Mouse (Mus musculus): ENCODE measurements at regions not wholly inside any gene's neighbourhood (a gene's known extent, or its start where the extent isn't known, plus 50 kb on each side); places are given as distances from the start of the nearest gene placed in this dataset.

DNA sequence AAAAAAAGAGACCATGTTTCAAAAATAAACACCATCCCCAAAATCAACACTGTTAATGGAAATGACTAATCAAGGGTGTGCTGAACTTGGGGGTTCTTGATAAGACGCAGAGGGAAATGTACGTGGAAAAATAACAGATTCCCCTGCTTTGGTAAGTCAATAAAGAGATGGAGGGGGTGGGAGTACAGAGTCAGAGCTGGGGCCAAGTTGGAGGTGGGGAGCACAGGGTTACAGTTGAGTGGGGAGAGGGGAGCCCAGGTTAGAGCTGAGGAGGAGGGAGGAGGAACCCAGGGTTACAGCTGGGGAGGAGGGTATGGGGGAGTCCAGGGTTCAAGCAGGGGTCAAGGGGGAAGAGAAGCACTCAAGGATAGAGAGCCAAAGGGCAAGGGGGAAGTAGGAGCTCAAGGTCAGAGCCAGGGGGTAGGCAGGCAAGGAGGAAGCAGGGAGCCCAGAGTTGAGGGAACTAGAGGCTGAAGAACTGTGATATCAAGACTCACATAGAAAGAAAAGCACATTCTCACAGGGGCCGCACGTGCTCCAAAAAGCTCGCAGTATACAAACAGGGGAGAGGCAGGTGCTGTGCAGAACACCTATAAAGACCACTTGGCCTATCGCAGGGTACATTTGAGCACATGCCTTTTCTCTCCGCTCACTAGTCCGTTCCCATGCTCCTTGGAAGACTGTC lies 246.4 kb downstream of the Sox9 start:
- DNase-seq (ENCODE audit: low spot score in 2 of 2): no peak

DNA sequence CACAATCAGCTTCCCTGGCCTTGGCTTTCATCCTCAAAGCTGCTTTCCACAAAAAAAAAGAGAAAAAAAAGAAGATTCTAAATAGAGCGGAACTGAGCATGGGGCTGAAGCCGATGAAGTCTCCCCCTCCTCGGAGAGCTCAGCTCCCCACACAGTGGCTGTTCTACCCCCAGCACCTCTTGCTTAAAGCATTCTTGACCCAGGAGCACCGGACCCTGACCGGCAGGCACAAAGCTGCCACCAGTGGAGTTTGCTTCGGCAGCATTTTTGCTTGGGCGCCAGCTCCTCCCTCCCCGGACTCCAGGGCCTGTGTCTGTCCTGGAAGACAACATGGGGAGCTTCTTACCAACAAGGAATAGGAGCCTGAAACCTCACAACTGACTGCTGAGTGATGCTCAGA lies 249.4 kb downstream of the Sox9 start:
- DNase-seq (ENCODE audit: low spot score in 2 of 2): no peak

DNA sequence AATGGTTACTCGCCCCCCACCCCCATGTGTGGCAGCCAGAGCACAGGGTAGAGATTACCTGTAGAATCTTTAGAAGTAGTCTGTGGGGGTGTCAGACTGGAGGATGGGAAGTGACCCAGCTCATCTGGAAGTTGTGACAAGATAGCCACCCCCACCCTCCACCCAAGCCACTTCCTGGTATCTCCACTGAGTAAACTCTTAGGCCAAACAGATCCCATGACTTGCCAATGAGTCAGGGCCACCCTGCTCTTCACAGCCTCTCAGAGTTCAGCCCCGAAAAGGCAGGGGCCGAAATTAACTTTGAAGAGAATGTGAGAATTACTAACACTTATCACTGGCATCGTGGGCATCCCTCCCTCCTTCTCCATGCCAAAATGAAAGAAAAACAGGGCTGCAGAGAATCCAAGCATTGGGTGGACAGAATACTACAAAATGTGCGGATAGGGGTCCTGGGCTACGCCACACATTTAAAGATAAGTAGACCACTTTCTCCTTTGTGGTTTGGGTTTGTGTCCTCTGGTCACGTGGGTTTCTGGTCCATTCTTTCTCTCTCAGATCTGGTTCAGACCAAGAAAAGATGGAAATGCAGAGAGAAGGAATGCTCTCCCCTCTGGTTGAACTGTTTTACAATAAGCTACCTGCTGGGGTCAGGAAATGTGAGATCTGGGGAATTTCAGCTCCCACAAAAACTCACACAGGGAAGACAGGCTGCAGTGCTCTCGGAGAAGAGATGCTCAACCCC lies 250.6 kb downstream of the Sox9 start:
- no peak for DNase-seq (ENCODE audit: low spot score in 2 of 2)

DNA sequence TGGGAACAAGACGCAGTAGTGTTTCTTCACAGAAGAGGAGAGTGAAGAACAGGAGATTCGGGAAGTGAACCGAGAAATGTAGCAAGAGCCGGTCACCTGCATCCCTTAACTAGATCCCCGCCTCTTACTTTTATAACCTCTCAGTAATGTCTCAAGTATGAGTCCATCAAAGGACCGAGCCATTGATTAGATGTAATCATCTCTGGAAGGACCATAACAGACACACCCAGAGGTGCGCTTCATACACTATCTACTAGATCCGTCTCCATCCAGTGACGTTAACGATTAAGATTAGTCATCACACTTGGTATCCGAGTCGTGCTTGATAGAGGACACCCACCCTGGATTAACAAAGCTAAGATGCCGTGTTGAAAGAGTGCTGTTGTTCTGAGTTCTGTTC lies 252.9 kb downstream of the Sox9 start:
- DNase-seq (ENCODE audit: low spot score in 2 of 2): no peak

DNA sequence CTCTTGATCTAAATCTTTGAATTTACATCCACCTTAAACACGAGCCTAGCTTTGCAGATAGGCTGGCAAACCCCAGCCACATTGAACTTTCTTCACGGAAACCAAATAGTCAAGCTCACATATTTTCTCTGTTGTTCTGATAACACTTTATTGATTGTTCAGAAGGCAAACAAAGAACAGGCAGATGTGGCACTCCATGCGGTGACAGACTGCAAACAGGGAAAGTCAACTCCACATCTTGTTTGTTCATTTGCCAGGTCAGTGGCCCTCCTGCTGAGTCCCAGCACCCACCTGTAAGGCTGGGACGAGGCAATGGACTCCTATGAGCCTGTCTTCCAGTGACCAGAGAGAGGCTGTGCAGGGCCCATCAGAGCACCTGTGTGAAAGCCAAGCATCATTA lies 255.7 kb downstream of the Sox9 start:
- no peak for DNase-seq (ENCODE audit: low spot score in 2 of 2)

DNA sequence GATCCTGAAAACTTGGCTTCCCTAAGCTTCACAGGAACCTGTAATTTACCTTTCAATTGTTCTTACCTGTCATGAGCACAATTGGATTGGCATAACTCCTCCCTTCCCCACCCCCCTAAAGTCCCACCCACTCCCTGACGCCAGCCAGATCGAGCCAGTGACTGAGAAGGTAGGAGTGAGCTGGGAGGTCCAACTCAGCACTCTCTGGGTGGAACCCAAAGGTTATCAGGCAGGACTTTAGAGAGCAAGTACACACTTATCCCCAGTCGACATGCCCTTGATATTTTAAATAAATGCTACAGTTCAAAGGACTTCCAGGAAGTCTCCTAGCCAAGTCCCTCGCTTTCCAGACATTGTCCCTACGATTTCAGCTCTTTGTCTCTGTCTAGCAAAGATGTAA lies 260.7 kb downstream of the Sox9 start:
- no peak for DNase-seq (ENCODE audit: low spot score in 2 of 2)

DNA sequence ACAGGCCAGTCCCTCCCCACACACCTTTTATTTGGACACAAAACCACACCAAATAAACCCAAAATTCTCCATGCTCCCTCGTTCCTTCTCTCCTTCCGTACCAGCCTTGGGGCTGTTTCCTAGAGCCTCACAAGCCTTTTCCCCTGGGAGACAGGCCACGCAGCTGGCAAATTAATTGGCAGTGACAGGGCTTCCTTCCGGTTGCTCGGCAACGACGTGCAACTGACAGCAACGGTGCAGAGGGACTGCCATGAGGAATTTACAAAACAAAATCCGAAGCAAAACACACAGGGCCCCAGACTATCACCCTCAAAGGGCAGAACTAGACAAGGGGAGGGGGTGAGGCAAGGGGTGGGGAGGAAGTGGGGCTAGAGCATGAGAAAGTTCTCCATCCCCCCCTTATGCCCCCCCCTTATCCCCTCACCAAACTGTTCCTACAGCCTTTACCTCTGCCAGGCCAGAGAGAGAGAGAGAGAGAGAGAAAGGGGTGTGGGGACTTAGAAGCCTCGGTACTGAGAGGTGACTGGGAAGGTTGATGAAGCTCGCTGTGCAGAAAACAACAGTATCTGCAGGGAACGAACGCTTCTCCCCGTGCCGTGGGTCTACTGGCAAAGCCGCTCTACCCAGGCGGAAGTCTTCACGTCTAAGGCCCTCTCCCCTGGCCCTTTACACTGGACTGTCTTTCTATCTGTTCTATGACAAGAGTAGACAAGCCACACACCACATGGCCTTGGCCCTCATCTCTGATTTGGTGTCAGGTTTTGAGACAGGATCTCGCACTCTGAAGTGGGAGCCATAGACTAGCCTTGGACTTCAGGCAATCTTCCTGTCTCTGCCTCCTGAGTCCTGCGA lies 264.4 kb downstream of the Sox9 start:
- no peak for DNase-seq (ENCODE audit: low spot score in 2 of 2)

DNA sequence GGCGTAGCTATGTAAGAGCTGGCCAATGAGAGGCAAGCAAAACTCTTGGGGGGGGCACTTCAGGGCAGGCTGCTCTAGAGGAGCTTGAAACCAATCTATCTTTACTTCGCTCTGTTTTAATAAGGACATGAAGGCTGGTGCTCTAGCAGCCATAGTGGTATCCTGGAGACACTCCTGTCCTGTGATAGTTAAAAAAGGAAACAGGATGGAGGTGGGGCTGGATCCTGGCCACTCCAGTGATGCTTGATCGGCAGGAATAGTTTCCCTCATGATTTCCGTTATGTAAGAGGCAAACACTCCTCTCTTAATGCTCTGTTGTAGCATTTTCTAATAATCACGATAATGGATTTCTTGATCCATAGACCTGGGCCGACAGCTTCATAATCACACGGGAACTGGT lies 266.1 kb downstream of the Sox9 start:
- DNase-seq (ENCODE audit: low spot score in 2 of 2): no peak

DNA sequence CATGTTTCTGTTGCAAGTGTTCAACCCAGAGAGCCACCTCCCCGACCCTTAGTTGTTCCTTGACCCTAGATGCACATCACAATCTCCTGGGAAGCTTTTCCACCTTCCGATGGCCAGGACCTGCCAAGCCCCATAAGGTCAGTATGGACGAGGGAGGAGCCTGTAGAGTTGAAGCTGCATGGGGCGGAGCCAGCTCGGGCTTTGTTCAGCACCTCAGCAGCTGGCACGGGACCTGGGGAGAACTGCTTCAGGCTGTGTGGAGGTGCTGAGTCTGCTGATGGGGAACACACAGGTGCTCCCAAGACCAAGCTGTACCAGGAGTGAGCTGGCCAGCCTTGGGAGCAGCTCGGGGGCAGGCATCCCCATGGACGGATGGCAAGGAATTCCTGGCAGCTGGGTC lies 267.6 kb downstream of the Sox9 start:
- no peak for DNase-seq (ENCODE audit: low spot score in 2 of 2)

DNA sequence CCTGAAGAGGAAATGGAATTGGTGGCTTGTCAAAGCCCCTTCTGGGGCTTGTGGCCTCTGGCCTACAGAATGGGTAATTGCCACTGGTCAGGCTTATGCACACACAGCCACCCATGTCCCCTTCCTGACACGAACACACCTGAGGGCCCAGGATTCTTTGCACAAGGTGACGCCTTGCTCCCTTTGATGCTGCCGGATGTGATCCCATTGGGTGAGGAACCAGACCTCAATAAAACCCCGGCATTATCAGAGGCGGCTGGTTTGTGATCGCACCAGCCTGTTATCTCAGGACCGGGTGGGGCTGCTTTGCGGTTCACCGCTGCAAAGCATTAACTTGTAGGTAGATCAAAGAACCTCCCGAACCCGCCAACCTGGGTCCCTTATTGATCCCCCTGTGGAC lies 270.5 kb downstream of the Sox9 start:
- DNase-seq (ENCODE audit: low spot score in 2 of 2): no peak

DNA sequence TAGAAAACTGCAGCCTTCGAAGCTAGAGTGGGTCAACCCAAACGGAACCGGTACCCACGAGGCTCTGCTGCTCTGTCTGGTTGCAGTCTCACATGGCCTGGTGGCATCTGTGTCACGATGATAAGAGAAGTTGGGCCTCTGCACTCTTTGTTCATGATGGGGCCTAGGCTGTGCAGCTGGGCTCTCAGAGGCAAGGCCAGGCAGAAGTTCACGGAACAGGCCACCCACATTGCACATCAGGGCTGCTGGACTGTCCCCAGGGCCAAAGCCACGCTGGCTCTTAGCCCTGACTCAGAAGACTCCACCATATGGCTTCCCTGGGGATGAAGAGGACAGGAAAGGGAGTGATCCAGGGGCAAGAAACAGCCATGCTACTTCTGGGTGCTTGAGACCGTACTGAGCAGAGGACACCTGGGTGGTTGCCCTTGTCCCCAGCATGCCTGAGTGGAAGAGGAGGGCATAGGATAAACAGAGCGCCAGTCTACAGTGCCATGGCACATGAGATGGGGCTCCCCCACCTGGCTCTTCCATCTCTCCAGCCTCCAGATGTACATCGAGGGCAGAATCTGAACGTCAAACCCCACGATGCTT lies 274.1 kb downstream of the Sox9 start:
- no peak for DNase-seq (ENCODE audit: low spot score in 2 of 2)

DNA sequence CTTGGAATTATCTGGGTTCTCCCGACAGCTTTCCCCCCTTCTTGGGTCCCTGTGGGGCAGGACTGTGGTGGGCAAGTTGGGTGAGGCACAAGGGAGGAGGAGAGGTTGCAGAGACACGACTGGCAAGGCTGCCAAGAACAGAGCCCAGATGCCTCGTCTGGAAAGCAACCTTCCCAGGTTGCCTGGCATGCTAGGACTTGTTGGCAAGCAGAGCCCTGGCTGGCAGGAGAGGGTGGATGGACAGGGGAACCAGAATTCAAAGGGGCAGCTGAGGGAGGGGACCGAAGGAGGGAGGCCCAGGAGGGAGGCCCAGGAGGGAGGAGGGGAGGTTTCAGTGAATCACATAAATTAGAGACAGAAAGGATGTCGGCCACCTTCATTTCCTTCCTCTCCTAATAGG lies 274.8 kb downstream of the Sox9 start:
- no peak for DNase-seq (ENCODE audit: low spot score in 2 of 2)

DNA sequence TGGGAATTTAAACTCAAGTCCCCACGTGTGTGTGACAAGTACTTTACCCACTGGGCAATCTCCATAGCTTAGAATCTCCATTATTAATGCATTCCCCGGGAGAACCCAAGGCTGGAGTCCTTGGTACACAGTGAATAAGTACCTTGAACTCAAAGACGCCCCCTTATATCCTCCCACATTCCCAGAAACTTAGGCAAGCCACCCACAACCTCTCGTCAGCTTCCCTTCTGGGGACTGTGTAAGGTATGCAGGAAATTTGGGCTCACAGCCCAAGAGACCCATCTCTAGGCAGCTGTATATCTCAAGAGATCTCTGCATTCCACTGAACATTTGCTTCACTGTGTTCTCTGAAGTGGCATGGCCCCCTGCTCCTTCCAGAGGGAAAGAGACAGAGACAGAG lies 288.3 kb downstream of the Sox9 start:
- no peak for DNase-seq (ENCODE audit: low spot score in 2 of 2)

DNA sequence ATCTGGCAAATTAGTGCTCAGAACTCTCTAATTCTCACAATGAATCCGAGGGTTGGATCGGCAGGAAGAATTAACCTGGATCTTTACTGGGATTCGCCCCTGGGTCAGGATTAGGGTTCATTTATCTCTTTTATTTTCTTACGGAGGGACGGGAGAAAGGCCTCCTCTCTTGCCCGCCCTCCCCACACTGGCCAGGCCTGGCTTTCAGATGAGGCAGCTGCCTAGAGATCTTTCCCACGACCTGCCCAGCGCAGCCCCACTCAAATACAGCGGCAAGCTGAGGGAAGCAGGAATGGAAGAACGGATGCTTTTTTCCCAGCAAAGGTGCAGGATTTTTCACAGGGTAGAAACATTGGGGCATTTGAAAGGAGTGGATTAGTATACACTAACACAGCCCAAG lies 289.9 kb downstream of the Sox9 start:
- DNase-seq (ENCODE audit: low spot score in 2 of 2): no peak

DNA sequence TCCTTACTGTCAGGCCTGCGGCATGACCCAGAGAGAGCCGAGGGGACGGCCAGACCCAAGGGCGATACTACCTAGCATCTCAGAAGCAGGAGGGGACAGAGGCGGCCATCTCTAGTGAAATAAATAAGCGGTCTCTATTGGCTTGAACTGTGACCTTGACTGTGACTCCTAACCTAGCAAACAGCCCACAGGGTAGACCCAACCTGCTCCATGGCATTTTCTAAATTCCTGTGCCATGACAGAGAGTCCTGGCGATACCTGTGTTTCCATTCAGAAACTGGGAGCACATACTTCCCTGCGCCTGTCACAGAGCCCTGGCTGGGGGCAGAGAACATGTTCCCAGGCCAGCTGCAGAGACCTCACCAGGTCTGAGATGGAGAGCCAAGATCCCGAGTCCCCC lies 292.3 kb downstream of the Sox9 start:
- DNase-seq (ENCODE audit: low spot score in 2 of 2): no peak

DNA sequence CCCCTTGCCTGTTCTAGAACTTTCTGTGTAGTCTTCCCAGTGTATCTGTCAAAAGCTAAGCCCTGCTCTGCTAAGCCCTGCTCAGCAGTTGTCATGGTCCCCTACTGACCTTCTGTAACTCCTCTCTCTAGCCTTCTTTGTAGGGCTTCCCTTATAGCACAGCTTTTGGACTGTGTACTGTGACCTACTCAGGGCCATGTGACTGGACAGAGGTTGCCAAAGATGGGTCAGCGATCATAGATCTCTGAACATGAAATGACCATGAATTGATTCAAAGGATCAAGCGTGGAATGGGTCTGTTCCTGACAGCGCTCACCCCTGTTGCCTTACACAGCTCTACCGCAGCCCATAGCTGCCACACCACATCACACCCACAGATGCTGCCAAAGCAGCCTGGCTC lies 294.3 kb downstream of the Sox9 start:
- no peak for DNase-seq (ENCODE audit: low spot score in 2 of 2)

DNA sequence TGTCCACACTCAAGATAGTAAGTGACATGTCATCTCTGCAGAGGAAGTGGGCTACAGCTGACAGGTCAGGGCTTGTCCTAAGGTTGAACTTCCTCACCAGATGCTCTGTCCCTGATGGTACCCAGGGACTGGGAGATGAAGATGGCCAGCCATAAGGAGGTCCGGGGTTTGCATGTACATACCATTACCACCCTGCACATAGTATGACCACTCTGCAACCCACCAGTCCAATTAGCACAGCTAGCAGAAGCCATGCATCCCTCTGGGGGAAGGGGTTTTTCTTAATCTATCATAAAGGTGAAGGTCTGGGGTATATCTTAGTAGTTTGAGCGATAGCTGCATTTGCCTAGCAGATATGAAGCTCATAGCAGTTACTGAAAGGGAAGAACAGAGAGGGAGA lies 298.3 kb downstream of the Sox9 start:
- no peak for DNase-seq (ENCODE audit: low spot score in 2 of 2)

DNA sequence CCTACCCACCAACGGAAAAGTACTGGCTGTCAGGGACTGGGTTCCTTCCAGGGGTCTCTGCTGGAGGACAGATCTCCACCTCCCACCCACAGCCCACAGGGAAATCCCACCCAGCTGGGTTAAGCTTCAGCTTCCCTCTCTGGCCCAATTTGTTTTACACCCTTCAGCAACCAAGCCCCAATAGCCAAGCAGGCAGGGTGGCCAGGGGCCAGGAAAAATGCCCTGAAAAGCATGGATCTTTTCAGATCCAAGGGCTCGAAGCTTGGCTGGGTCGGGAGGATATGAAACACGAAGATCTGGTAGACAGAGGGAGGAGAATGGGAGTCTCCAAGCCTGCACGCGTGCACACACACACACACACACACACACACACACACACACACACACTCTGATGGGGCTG lies 302.4 kb downstream of the Sox9 start:
- no peak for DNase-seq (ENCODE audit: low spot score in 2 of 2)

DNA sequence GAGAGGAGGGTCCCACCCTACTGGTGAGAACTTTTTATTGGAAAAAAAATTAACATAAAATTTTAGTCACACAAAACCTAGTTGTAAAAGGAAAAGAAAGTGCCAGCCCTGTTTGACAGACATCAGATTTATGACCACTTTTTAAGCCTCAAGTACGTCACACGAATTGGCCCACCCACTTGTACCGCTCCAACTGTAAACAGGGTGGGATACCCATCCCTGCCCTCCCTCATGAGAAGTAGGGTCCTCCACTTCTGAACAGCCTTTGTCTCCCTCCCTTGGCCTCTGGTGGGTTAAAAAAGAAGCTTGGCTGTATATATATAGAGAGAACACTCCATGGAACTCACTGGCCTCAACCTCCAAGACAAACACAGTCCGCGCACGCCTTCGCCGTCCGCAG lies 303.5 kb downstream of the Sox9 start:
- no peak for DNase-seq (ENCODE audit: low spot score in 2 of 2)

DNA sequence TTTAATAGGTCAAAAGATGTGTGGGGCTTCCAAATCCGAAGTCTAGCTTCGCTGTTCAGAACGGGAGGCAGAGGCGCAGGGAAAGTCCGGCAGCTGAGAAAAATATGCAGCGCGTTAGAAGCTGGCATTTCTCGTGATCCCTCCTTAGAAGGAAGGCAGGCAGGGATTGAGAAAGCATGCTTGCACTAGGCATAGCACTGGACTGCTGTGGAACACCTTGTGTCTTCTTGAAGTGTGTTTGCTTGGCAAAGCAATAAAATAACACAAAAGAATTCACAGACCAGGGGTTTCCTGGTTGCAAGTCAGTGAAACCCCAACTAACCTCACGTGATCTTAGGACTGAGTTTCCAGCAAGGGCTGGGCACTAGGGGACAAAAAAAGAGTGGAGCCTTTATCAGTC lies 305.1 kb downstream of the Sox9 start:
- no peak for DNase-seq (ENCODE audit: low spot score in 2 of 2)

DNA sequence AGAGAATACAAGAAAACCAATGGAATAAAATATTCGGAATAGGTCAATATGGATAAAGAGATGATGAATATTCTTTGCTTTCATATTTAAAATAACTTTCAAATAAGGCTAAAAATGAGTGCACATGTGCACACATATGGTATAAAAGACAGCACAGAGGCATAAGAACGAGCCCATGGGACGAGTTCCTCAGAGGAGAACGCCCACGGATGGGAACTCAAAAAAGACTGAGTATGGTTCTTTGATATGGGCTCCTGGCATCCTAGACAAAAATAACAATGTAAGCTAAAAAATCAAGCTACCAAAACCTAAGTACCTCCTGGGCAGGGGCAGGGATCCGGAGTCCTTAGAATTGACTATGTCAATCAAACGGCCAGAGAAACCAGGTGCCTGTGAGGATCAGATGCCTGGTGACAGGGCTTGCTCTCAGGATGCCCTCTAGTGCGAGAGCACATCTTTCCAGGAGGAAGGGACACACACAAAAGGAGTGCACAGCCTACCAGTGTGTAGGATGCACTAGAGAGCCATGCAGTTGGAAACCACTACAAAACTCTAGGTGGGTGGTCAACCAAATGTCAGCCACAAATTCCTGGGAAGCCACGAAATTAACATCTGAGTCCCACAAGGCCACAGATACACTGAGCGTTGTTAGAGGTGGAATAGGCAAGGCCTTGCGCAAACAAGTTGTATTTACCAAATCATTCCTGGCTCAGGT lies 307.8 kb downstream of the Sox9 start:
- no peak for DNase-seq (ENCODE audit: low spot score in 2 of 2)
